Mouse (Mus musculus) cerebellum, adult 18-20 months (tissue): Measurements from ENCODE around the gene Sit1.
A peak's percentile ranks its signal among the peaks of the same experiment; 100 is the strongest.
"Not testable (repeated sequence)": the region's sequence is repeated elsewhere in the genome, so short reads cannot be mapped to it uniquely, and the experiment has no call there.

Source experiments
- DNase-seq, 2 experiments: peaks; one replicate each; pipeline ENCODE4 v3.0.0; 2021

Gene Sit1

GRCm38 (mm10) chr4:43499407-43500333 is 16.1 kb upstream of the Sit1 start, which contains the start of gene Arhgef39:
Arhgef39 (minus strand) TSS chr4:43499695.
- peak; percentile 86 to 89 for DNase-seq

GRCm38 (mm10) chr4:43498983-43499382 is 15.4 kb upstream of the Sit1 start:
- DNase-seq, result peak in 1 of 2 experiments; percentile 35

GRCm38 (mm10) chr4:43497946-43498345 is 14.4 kb upstream of the Sit1 start:
- no peak for DNase-seq

- no peak for DNase-seq
Observed at GRCm38 (mm10) chr4:43497405-43497804, 13.9 kb upstream of the Sit1 start.

- no peak for DNase-seq
Observed at GRCm38 (mm10) chr4:43496587-43496986, 13.1 kb upstream of the Sit1 start.

GRCm38 (mm10) chr4:43493846-43494240 is 10.3 kb upstream of the Sit1 start:
- peak in 1 of 2 experiments; percentile 43 for DNase-seq

GRCm38 (mm10) chr4:43493186-43493845 is 9.8 kb upstream of the Sit1 start:
- peak; percentile 95 to 98 for DNase-seq

GRCm38 (mm10) chr4:43492821-43493185 is 9.3 kb upstream of the Sit1 start, which contains the start of gene Ccdc107:
Ccdc107 (plus strand) TSS chr4:43492900.
- DNase-seq, result peak; percentile 92 to 96

GRCm38 (mm10) chr4:43492101-43492820 is 8.7 kb upstream of the Sit1 start:
- no peak for DNase-seq

- DNase-seq, result no peak
Observed at GRCm38 (mm10) chr4:43490801-43491200, 7.3 kb upstream of the Sit1 start.

GRCm38 (mm10) chr4:43489611-43490010 is 6.1 kb upstream of the Sit1 start:
- no peak for DNase-seq

- not testable (repeated sequence) for DNase-seq
Observed at GRCm38 (mm10) chr4:43485666-43486065, 2.1 kb upstream of the Sit1 start.

- DNase-seq, result peak; percentile 42 to 44
Observed at GRCm38 (mm10) chr4:43482591-43482990, 943 bp downstream of the Sit1 start.

- no peak for DNase-seq
Observed at GRCm38 (mm10) chr4:43481894-43482456, 1.6 kb downstream of the Sit1 start.

- DNase-seq, result no peak
Observed at GRCm38 (mm10) chr4:43480985-43481384, 2.5 kb downstream of the Sit1 start.

- DNase-seq, result peak in 1 of 2 experiments; percentile 51
Observed at GRCm38 (mm10) chr4:43478906-43479832, 4.4 kb downstream of the Sit1 start.

GRCm38 (mm10) chr4:43478534-43478858 is 5.0 kb downstream of the Sit1 start:
- DNase-seq, result no peak

- peak; percentile 87 to 93 for DNase-seq
Observed at GRCm38 (mm10) chr4:43477857-43478533, 5.5 kb downstream of the Sit1 start.

- no peak for DNase-seq
Observed at GRCm38 (mm10) chr4:43476604-43477003, 6.9 kb downstream of the Sit1 start.

- DNase-seq, result no peak
Observed at GRCm38 (mm10) chr4:43473636-43474035, 9.9 kb downstream of the Sit1 start.

GRCm38 (mm10) chr4:43470301-43470700 is 13.2 kb downstream of the Sit1 start:
- DNase-seq, result no peak
